Mouse (Mus musculus) thymus, postnatal 36 days (tissue): ENCODE results near the gene Taf5.

Source experiments
- DNase-seq, 2 experiments: peaks; one replicate each; pipeline ENCODE4 v3.0.0; 2022; ENCODE audit warnings: mixed read lengths in 2 of 2

Taf5 gene

DNA sequence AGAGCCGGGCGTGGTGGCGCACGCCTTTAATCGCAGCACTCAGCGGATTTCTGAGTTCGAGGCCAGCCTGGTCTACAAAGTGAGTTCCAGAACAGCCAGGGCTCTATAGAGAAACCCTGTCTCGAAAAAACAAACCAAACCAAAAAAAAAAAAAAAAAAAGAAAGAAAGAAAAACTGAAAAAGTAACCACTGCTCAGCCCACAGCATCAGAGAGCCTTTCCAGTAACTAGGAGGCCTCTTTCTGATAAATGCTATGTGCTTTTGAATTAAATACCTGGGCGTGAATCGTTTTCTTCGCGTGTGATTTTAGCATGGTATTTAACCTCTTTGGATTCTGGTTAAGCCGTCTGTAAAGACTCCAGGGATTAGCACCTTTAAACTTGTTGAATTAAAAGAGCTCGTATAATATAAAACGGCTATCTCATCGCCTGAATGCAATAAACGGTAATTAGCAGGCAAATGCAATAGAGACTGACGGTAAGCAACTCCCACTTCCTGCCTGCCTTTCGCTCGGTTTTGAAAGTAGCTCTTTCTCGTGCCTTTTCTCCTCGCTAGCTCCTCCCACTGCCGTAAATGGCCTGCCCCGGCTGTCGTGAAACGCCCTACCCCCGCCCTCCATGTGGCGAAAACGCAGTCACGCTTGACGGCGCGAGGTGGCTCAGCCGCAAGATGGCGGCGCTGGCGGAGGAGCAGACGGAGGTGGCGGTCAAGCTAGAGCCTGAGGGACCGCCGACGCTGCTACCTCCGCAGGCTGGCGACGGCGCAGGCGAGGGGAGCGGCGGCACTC is at the start of gene Taf5:
Gene Taf5 (plus strand): TSS at position 651 of the 787 bp plus-strand sequence.
- peak; percentile 98 for DNase-seq

DNA sequence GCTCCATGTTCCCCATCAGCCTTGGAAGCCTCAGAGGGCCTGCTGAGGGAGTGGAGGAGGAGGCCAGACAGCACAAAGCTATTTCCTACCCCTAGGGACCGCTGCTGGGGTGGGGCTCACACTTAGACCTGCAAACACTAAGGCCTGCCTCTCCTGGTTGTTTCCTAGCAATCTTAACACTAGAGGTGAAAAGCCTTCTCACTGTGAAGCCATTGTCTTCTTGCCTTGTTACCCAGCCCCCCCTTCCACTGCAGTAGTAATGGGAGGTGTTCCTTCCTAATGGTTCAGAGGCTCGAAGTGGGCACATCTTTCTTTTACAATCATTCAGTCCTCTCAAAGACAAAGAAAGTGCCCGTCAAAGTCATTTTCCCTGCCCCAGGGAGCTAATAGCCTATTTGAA is 49.7 kb upstream of the Taf5 start:
- no peak for DNase-seq

DNA sequence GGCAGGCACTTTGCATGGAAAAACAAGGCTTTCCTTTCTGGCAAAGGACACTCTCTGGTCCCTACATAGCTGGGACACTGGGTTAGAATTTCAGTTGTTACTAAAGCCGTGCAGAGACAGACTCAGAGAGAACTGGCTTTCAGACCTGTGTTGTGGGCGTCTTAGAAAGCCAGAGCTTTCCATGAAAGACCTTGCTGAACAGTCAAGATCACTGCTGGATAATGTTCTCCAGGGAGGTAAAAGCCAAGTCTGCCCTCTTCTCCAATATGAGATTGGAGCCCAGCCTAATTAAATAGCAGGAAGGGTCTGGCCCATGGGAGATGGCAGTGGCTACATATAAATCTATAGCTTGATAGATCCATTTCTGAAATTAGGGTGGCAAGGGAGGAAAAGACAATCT is 49.2 kb upstream of the Taf5 start:
- DNase-seq = no peak

DNA sequence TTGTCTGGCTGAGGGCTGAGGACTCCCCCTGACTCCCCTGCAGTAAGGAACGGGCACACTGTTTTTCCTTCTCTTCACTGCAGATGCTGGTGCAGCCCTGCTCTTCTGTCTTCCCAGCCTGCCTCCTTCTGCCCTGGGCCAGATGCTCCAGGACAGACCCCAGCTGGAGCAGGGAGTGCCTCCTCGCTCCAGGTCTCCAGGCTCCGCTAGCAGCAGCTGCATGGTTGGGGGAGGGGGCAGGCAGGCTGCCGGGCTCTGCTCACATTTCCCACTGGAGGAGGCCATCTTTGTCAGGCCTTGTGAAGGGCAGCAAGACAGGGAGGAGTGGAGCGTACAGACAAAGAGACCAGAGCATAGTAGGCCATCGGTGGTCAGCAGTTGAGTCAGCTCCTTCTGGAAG is 48.2 kb upstream of the Taf5 start:
- no peak for DNase-seq

DNA sequence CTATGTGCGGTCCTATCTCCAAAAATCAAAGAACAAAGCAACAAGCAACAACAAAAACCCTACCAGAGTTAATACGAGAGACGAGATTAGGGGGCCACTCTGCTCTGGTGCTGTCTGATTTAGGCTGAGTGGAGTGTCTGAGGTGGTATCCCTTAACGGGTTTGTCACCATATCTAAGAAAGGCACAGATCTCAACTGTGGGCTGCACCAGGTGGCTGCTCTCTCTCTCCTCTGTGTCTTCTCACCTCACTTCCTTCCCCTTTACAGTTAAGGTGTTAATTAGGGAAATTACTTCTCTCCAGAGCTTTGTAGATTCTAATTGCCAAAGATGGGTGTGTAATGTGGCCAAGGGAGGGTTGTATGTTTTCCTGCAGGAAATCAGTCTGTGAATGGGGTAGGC is 44.8 kb upstream of the Taf5 start:
- no peak for DNase-seq

DNA sequence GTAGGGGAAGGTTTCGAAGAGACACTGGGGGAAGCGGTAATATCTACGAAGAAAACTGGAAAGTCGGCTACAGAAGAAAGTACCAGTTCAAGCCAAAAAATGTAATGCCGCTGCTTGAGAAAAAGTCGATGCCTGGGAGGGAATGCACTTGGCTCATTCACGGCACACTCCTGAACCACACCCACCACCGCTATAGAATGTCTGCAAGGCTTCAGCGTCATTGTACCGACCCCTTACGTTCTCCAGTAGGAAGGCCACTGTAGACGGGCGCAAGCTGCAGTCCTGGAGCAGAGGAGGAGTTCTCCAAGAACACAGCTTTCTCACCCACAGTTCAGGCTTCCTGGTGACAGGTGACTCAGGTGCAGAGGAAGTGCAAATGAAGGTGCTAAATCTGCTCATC is 44.0 kb upstream of the Taf5 start:
- DNase-seq = no peak

DNA sequence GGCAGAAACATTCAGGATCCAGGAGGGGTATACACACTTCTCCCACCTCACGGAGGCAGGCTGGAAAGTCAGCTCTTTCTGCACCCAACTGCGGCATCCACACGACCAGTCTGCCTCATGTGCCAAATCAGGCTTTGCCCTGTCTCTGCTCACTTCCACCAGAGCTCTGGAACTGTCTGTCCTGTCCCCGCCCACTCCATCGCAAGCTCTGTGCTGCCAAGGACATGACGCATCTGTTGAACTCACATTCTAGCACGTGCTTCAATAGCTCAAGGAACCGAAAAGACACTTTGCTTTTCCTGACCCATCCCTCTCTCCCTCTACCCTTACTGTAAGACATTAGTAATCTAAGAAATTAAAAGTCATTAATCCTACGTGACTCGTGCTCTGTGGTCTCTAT is 42.6 kb upstream of the Taf5 start:
- DNase-seq = no peak

DNA sequence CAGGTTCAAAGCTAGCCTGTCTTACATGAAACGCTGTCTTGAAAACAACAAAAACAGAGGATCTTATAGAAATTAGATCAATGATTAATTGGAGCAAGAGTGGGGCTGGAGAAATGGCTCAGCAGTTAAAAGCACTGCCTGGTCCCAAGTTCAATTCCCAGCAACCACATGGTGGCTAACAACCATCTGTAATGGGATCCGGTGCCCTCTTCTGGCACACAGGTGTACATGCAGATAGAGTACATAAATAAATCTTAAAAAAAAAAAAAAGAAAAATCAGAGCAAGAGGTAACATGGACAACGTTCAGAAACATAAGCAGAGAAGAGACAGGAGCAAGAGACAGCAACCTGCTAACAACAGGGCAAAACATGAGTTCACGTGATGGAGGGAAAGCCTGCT is 41.0 kb upstream of the Taf5 start:
- DNase-seq = no peak

DNA sequence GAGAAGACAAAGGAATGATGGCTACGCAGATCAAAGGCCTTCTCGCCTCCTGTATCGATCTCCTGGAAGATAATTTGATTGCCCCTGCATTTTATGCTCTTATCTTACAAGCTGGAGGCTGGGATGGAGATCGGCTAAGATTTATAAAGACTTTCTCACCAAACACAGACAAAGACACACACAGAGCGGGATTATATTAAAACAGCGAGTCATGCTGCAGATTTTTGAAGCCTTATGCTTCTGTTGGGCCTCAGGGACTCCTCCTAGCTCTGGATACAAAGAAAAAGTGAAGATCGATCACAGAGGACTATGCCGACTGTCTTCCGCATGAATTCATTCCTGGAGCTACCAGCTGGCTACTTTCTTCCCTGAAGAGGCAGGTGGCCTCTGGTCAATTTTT is 37.8 kb upstream of the Taf5 start:
- DNase-seq = no peak

DNA sequence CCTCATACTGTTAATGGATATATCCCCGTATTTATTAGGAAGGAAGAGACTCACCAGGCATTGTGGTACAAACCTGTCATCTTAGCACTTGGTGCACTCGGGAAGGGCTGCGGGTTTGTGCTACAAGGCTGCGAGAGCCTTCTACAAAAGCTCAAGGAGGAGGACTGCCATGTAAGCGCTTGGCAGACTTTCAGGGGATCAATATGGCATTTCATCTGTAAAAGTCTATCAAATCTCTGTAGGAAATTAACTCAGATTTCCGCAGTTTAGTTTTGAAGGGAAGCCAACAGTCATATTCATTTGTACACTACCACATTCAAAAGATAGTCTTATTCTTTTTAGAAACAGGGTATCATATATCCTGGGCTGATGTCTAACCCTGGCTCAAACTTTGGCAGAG is 35.8 kb upstream of the Taf5 start:
- no peak for DNase-seq

DNA sequence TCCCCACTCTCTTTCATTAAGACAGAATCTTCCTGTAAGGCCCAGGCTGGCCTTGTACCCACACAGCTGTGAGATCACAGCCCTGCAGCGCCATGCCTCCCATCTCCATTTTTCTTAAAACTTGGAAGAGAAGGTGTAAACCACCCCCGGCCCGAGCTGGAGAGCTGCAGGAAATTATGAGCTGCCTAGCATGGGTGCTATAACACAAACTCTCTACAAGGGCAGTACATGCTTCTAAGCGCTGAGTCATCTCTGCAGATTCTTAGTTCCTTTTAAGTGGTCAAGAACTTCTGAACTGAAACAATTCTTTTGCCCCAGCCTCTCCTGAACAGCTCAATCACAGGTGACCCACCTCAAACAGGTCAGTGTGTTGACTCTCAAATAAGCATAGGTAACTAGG is 32.6 kb upstream of the Taf5 start:
- no peak for DNase-seq

DNA sequence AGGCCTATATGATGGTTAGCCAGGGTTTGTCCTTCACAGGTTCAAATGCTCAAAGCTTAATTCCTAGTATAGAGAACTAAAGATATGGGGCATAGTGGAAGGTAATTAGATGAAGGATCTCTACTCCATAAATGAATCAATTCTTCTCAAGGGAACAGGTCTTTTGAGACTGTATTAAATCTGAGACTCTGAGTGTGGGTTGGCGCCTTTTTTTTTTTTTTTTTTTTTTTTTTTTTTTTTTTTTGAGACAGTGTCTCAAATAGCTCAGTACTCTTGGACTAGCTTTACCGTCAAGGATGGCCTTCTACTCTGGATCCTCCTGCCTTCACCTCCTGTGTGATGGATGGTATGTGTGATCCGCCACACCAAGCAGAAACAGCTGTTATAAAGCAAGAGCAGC is 30.9 kb upstream of the Taf5 start:
- DNase-seq = no peak

DNA sequence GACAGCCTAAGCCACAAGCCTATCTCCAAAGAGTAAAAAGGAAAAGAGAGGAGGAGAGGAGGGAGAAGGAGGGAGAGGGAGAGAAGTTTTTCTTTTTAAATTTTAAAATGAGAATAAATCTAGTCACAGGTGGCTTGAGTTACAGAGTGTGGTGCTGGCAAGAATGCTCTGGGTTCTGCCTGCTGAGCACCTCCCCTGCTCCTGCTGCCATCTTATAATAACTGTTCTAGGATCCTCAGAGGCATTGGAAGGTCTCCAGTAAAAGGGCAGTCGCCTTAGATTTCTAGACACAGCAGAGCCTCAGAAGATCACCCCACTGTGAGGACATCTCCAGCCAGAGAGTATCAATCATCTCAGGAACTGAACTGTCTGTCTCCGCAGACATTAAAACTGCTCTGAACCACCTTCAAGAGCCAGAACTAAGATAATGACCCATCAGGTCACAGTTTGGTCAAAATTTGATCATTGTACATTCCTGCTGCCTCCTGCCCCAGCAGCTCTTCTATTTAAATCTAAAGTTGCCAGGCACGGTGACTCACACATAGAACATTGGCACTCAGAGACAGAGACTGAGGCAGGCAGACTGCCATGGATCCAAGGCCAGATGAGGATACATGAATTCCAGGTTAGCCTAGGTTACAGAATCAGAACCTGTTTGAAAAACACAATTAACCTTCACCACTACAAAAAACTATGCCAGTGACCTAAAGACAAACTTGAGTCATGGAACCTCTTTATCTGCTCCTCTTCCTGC is 26.6 kb upstream of the Taf5 start:
- no peak for DNase-seq

DNA sequence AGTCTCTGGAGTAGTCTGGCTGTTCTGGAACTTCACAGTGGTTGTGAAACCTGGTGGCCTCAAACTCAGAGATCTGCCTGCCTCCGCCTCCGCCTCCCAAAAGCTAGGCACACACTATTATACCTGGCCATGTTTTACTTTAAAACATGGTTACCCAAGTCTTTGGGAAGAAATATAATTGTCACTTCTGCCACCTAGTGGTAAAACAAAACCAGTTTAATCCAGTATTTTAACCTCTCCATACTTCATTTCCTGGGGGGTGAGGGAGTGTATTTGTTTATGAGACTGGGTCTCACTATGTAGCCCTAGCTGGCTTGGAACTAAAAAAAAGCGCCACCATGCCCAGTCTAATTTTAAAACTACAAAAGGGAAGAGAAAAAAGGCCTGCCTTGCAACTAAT is 23.9 kb upstream of the Taf5 start:
- DNase-seq = no peak

DNA sequence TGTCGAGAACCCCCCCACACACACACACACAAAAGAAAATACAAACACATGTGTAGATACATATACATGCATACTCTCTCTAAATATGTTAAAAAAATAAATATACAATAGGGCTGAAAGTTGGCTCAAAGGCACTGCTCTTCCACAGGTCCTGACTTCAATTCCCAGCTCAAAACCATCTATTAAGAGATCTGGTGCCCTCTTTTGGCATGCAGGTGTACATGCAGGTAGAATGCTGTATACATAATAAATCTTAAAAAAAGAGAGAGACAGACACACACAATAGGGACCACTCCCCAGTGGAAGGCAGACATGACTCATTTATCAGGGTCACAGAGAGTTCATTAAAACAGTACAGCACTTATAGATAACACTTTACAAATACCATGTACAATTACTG is 21.2 kb upstream of the Taf5 start:
- no peak for DNase-seq

DNA sequence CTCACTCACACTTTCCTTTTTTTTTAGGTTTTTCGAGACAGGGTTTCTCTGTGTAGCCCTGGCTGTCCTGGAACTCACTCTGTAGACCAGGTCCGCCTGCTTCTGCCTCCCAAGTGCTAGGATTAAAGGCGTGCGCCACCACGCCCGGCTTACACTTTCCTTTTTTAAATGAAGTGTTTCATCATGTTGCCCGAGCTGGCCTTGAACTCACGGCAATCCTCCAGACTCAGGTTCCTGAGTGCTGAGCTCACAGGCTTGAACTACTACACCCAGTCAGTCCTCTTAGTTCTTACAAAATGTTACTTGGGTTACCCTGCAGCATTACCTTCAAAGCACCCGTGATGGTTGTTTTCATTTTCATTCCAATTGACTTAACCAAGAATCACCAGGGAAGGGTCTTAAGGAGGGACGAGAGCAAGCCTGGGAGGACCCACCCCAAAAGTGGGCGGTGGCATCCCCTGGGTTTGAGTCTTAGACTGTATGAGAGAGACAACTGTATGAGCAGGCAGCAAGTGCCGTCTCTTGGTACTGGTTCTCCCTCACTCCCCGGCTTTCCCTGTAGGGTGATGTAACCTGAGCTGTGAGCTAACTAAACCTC is 20.2 kb upstream of the Taf5 start:
- no peak for DNase-seq

DNA sequence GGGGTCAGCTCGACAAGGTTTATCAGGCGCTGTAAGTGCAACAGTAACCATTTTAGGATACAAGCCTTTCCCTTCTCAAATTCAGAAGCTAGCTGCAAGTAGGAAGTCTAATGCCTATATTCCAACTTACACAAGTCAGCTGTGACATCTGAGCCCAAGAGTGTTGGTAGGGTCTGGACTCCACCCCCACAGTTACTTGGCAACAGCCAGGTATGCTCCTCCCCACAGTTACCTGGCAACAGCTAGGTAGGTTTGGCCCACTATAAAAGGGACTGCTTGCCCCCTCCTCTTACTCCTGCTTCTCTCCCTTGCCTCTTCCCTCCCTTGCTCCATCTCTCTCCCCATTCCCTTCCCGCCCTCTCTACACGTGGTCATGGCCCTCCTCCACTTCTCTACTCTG is 18.5 kb upstream of the Taf5 start:
- no peak for DNase-seq

DNA sequence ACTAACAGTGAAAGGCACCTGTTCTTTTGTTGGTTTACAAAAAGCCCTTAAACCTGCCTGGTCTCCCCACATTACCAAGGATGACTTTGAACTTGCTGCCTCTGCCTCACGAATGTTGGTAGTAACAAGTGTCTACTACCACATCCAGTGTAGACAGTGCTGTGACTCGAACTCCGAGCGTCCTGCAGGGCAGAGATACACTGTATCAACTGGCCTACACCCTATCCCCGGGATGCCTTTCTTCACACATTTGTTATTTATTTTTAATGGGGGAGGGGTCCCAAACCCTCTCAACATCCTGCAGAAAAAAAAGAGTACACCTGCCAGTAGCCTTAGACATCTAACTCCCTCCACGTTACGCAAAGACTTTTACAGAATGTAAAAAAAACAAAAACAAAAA is 17.7 kb upstream of the Taf5 start:
- DNase-seq = no peak

DNA sequence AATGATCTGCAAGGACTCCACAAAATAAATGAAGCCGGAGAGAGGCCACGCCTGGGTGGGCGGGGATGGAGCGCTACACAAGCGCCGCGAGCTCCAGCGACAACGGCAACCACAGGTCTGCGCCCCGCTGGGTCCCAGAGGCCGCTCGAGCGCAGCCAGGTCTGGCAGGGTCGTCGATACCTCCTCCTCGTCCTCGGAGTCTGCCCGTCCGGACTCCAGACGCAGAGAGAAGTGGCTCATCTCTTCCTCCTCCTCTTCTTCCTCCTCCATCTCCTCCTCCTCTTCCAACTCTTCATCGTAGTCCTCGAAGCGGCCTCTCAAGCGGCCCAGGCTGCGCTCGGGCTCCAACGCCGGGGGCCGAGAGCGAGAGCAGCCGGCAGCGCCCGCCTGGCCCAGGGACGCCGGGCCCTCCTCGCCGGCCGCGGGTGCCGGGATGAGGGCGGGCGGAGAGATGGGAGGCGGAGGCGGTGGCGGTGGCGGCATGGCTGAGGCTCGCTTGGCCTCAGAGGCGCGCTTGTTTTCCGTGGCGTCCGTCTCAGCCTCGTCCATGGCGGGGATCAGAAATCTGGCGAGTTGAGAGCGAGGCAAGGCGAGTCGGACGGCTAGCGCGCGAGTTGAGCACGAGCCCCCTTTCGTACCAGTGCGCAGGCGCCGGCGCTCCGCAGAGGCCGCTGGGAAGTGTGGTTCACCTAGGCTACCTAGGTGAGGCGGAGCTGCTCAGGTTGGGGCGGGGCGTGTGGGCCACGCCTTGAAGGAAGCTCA is 17.1 kb upstream of the Taf5 start, which contains the start of gene Pcgf6:
Gene Pcgf6 (minus strand): TSS at position 636 of the 762 bp plus-strand sequence.
- DNase-seq = peak; percentile 83 to 86

DNA sequence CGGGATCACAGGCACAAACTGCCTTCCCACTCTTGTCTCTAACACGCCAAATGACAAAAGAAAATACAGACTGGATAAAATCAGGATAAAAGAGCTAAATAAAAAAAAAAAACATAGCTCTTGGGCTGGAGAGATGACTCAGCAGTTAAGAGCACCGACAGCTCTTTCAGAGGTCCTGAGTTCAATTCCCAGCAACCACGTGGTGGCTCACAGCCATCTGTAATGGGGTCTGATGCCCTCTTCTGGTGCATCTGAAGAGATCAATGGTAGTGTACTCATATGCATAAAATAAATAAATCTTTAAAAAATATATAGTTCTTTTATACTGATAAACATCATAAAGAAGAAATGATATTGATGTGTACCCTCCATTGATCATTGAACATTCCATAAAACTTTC is 14.6 kb upstream of the Taf5 start:
- DNase-seq = no peak

DNA sequence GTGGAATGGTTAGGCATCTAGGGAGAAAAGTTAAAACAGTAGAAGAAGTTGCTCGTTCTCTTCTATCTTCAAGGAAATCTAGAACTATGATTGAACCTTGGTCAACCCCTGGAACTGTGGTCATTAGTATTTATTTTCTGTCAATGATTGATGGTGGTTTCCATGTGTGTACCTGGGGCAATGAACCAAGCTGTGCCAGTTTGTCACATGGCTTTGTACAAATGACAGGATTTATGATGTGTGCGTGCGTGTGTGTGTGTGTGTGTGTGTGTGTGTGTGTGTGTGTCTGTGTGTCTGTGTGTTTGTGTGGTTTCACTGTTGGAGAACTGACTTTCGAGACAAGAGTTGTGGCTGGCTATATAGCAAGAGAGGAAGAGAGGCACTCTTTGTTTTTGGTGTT is 14.1 kb upstream of the Taf5 start:
- no peak for DNase-seq

DNA sequence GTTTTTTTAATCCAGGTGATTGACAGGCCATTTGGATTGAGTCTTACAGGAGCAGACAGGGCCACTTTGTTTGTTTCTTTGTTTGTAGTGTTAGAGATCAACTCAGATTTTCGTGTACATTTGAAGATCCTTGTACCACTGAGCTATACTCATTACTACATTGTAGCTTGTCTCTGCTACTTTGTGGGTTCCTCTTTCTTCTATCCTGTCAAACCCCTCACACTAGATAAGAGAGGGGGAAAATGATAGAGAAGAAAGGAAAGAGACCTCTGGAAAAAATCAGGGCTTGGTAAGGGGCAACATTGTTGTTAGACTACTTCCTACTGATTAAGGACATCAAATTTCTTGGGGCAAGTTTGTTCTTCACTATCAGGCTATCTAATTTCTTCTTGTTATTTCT is 9.9 kb upstream of the Taf5 start:
- DNase-seq = no peak

DNA sequence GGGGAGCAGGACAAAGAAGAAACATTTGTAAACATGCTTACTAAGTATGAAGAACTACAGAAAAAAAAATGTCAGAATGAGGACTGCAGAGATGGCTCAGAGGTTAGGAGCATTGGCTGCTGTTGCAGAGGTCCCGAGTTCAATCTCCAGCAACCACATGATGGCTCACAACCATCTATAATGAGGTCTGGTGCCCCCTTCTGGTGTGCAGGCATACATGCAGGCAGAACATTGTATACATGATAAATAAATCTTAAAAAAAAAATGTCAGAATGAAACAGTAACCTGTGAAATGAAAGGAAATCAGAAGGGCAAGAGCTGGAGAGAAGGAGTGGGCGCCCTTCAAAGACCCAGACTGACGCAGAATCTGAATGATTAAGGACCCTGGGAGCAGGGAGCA is 1.7 kb upstream of the Taf5 start:
- no peak for DNase-seq
